Mouse (Mus musculus) small intestine, adult 10 weeks (tissue): ENCODE measurements around the gene P4ha2. TPM values are rescaled to one million over a fixed set of nuclear protein-coding genes. Genes with fewer than 3 reads are reported as not detected.

Source experiments
- polyA plus RNA-seq: library from polyadenylated mRNA; stranded (reverse); fragments of 350-450 nt; fragmentation: Illumina TruSeq; extraction: RNeasy Lipid Tissue Mini Kit (QIAGEN cat#74804); gene quantifications from one replicate; pipeline ENCODE4 v1.2.3, GENCODE M21; 2014; ENCODE audit warnings: low replicate concordance

Gene P4ha2
- 0.63 TPM for polyA plus RNA-seq

GRCm38 (mm10) chr11:54100045-54100691, at the start of gene P4ha2:
TSS of gene P4ha2 (plus strand) at chr11:54100095.

DNA sequence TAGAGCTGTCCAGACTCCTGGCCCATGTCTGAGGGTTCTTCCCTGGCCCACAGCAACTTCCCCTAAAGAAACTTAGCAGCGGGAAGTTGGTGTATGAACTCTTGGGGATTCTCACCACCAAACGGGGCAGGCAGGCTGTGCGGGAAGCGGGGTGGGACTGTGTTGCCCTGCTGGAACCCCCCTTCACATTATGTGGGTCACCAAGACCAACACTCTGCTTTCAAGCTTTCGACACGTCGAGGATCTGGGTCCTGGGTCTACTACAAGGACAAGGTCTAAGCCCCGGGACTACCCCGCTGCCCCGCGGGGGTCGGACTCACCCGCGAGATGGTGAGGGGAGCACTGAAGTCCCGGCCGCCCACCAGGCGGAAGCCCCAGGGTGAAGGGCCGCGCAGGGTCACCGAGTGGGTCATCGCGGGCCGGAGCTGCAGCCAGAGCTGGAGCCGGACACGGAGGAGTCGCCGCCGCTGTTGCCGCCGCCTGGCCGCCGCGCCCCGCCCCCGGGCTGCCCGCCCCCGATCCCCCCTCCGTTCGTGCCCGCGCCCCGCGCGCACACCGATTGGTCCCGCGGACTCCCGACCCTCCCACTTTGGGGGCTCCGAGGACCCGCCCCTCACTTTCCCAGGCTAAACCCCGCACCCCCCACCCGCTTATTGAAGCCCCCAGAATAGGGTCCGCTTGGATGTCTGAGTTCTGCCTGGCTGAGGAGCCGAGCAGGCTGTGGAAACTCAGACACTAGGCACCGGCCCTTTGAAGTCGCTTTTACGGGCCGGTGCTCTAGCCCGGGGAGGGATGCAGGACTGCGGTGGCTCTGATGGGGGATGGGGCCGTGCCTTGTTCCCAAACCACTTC, 31.1 kb upstream of the P4ha2 start, which contains the start of gene Pdlim4:
TSS of gene Pdlim4 (minus strand) at position 495 of the 852 bp plus-strand sequence.

Other genes with a start within 250 kb of the P4ha2 start
- not detected for gene Gm12216, start 240.8 kb upstream of the P4ha2 start, polyA plus RNA-seq
- 54.4 TPM for gene Slc22a5, start 208.4 kb upstream of the P4ha2 start, polyA plus RNA-seq
- gene Slc22a21, start 119.8 kb upstream of the P4ha2 start, polyA plus RNA-seq, result 13.6 TPM
- 15.1 TPM for gene Slc22a4, start 72.0 kb upstream of the P4ha2 start, polyA plus RNA-seq
- not detected for gene Pdlim4, start 31.1 kb upstream of the P4ha2 start, polyA plus RNA-seq
- gene Csf2, start 149.6 kb downstream of the P4ha2 start, polyA plus RNA-seq, result 2.0 TPM
- not detected for gene Il3, start 167.2 kb downstream of the P4ha2 start, polyA plus RNA-seq
- 13.4 TPM for gene Acsl6, start 203.7 kb downstream of the P4ha2 start, polyA plus RNA-seq